In genomic region chr8:34442688-34443087, GRCm38 (mm10) we compare ENCODE assay signal across 13 mouse cellular contexts.
"Had no signal": no experiment of that assay in that cellular context is flagged by ENCODE, and none has a peak within 500 bp of the region (broad histone marks: within the 10 kb centered on the region; RNA-seq: fewer than 3 reads in every experiment).

No protein-coding gene starts in this region.

- H3K27ac ChIP-seq: limb, embryonic 15.5 days; liver, embryonic 12.5 days; midbrain, embryonic 15.5 days; neural tube, embryonic 13.5 days had no signal

- H3K4me3 ChIP-seq: limb, embryonic 15.5 days; liver, embryonic 12.5 days; midbrain, embryonic 15.5 days; neural tube, embryonic 13.5 days had no signal

- H3K27me3 ChIP-seq: liver, embryonic 12.5 days; midbrain, embryonic 15.5 days; neural tube, embryonic 13.5 days had no signal

- ATAC-seq: liver, embryonic 12.5 days had no signal

- H3K36me3 ChIP-seq: limb, embryonic 15.5 days; liver, embryonic 12.5 days; midbrain, embryonic 15.5 days; neural tube, embryonic 13.5 days had no signal

- H3K4me2 ChIP-seq: limb, embryonic 15.5 days; liver, embryonic 12.5 days; lung, embryonic 14.5 days; midbrain, embryonic 11.5 days; midbrain, embryonic 15.5 days; neural tube, embryonic 13.5 days had no signal

- H3K9me3 ChIP-seq: limb, embryonic 15.5 days; liver, embryonic 12.5 days; midbrain, embryonic 15.5 days; neural tube, embryonic 13.5 days had no signal

- H3K4me1 ChIP-seq: limb, embryonic 15.5 days had no signal

- DNase-seq: kidney, adult 18-20 months; kidney, postnatal 25 days; lung, embryonic 14.5 days; lung, postnatal 10 days; lung, postnatal 4 days; right cerebral cortex, adult 18-20 months; right cerebral cortex, postnatal 25 days; thymus, postnatal 36 days had no signal

- H3K9ac ChIP-seq: limb, embryonic 15.5 days; liver, embryonic 12.5 days; lung, embryonic 14.5 days; midbrain, embryonic 15.5 days; neural tube, embryonic 13.5 days had no signal
